Mouse (Mus musculus) erythroblast, adult 5-6 weeks (primary cell): ENCODE measurements around the gene Adam19. TPM values are rescaled to one million over a fixed set of nuclear protein-coding genes. Genes with fewer than 3 reads are reported as not detected.

Source experiments
- ATAC-seq: replicated peaks from 2 replicates; pipeline ENCODE4 v1.8.0; 2016; ENCODE audit warnings: moderate number of reproducible peaks, mild to moderate bottlenecking, moderate TSS enrichment, inconsistent platforms; ENCODE audit not compliant: poor library complexity, low FRiP score, severe bottlenecking
- total RNA-seq, 2 experiments: library from RNA; stranded (forward) in 1 of 2; stranded (reverse) in 1 of 2; fragments of 150-400 nt in 1 of 2; fragments of 200-764, 138-1000 nt in 1 of 2; gene quantifications; 2 replicates each; pipeline versions ENCODE4 v1.2.3 to v1.2.4; 2015 to 2017; ENCODE audit warnings: low replicate concordance in 2 of 2

Gene Adam19
- total RNA-seq, 2 experiments from 2014 or later = 4.6 to 6.2 TPM

DNA sequence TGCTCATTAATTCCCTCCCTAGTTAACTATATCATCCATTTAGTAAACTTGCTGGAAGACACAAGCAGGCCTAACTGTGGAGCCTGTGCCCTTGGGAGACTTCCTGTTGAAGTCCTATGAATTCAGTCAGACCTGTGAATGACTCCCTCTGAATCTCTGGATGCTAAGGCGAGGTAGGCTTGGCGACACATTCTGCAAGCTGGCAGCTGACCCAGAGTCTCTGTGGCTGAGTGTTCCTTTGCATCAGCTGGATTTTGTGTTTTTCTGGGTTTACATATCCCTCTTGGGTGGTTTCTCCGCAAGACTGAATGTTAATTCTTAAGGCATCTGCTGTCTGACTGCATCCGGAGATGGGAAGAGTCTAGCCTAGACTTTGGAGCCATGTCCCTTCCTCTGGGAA is 36.3 kb downstream of the Adam19 start:
- no peak for ATAC-seq

DNA sequence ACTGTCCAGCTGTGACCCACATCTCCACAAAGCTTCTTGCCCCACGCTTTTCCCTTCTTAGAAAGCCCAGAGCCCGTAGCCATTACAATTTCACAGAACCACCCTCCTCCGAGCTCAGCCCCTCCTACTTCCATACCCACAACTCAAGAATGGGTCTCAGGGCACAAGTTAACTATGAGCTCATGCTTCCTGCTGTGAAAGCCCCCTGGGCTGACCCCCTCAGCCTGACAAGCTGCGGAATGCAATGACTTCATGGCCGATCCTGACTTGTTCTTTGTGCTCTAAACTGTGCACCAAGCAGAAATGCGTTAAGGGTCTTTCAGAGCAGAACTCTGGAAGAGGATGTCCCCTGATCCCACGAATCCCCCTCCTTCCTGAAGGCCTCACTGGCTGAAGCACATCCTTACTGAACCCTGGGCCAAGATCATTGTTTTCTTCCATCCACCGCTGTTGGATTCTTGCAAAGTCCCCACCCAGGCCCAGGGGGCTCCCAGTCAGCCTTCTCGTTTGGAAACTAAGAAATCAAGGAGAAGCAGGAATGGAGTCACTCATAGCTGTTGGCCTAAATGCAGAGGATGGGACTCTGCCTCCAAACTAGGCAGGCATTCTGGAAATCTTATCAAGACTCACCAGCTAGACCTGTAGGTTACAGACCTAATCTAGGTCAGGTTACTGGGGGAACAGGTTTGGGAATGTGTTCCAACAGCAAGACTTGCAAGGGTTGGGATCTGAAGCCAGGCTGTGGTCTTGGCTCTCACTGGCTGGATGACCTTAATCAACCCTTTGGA is 39.9 kb downstream of the Adam19 start:
- ATAC-seq = no peak

DNA sequence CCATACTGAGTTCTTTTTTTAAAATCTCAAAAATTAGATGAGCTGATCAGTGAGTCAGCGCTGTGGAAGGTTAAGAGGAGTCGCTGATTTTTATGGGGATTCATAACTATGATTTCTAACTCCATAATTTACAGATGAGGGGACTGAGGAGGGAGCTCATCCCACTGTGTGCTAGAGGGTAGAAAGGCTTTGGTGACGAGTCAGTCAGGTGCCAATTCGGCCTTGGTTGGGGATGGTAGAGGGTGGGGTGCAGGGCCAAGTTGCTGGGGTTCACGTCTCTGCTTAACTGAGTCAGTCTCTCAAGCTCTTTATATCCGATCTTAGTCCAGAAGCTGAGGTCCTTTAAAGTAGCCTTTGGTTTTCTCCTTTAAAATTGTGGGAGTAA is 40.5 kb downstream of the Adam19 start:
- no peak for ATAC-seq

DNA sequence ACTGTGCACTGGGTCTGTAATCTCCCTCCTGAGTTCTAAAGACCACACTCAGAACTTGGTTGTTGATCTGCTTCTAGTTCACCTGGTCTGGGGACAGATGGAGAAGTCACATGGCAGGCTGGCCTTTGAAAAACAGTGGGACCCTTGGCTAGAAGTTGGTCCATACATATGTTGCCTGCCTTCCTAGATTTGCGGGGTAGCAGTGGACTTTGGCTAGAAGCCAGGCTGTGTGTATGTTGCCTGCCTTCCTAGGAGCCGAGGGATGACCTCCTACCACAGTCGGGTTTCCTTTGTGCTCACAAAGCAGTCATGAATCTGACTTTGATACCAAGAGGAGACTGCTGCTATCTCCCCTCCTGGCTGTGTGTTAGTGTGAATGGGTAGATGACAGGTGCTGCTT is 41.3 kb downstream of the Adam19 start:
- ATAC-seq = no peak

DNA sequence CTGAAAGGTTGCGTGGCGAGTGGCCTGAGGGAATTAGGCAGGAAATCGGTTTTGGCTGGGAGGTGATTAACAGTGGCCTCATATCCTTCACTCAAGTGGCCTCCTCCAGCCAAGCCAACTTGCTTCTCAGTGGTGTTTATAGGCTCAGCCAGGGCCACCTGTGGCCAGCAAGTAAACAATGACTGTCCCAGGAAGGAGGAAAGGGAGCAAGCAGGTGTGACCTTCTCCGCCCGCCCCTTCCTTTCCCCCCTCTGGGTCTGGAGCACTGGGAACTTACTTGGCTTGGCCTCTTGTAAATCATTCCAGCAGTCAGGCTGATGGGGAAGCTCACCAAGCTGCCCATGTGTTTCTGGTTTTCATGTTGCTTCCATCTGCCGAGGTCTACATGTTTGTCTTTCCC is 46.3 kb downstream of the Adam19 start:
- ATAC-seq = no peak

DNA sequence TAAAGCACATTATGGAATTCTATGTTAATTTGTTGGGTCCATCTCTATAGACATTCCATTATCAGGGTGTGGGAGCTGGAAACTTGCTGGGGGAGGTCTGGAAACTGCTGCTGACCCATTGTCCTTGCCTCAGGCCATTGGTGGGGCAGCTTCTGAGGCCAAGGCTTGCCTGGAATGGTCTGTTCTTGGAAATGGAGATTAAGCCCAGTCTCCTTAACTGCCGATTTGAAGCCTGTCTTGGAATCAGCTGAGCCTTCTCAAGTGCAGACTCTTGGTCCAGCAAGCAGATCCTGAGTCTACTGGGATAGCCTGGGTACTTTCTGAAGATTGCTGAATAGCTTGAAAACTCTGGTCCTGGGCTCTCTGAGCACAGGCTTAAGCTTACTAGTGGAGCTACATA is 51.3 kb downstream of the Adam19 start:
- no peak for ATAC-seq

DNA sequence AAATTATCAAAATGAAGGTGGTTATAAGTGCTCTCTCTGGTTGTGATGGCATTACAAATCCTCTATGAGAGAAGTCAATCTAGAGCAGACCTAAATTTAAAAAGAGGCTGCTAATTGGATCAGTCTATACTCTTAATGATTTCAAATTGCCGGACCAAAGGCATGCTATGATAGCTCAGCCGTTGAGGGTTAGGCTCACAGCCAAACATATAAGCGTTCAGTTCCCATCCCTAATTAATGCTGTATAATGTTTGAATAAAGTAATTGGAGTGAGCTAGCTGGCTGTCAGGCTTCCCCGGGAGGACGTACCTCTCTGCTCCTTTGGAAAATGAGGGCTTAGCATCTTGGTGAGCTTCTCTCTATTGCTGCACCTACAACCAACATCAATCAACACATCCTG is 53.4 kb downstream of the Adam19 start:
- ATAC-seq = no peak

DNA sequence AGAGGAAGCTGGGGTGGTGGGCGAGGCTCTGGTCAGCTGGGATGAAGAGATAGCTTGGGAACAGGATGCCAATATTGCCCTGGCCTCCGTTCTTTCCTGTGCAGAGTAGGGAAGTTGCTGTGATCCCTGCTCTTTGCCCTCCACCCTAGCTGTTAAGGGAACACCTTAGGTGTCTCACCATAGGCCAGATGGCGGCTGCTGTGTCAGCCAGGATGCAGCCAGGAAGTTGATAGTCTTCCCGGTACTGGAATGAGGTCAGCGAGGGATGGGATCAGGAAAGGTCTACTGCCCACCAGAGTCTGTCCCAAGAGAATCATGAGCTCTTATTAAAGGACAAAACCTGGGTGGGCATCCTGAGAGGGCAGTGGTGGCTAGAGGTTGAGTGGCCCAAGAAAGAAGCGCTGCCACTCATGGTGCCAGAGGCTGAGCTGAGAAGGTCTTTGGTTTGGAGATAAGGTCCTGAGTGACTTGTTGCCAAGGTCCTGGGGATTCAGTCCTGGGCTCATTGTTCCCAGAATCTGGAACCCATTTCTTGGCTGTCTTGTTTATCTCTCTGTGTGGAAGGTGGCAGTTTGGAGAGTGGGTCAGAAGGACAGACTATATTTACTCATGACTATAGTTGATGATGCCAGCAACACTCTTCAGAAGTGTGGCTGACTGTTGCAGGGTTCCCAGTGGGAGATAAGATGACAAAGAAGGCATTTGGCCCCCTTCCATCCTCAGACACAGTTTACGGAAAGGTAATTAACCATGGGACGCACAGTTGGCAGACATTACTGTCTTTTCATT is 54.6 kb downstream of the Adam19 start:
- ATAC-seq = no peak

DNA sequence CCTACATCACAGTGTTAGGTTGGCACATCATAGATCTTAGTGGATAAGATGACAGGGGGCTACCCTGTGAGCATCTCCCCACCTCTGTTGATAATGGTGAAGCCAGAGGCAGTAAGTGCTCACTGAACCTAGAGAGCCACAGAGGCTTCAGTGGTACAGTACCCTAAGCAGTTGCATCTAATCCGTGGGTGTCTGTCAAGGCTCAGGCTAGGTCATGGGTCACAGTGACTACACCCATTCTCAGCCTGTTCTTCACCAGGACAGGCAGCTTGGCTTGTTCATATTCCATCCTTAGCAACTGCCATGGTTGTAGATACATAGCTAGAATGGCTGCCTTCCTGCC is 55.1 kb downstream of the Adam19 start:
- no peak for ATAC-seq

DNA sequence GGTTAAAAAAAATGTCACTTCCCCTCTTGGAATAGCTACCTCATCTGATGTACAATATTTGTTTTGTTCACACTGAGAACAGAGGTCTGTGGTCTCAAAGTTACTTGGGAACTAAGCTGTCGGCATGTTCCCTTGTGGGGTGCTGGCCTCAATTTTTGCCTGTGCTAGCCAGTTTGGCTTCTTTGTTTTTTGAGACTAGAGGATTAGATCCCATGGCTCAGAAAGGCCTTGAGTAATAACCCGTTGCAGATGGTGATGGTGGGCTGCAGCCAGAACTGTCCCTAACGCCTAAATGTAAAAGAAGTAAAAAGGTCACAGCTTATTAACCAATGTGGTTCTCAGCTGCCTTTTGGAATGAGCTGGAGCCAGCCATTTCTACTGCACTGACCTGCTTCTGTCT is 57.4 kb downstream of the Adam19 start:
- ATAC-seq = no peak

DNA sequence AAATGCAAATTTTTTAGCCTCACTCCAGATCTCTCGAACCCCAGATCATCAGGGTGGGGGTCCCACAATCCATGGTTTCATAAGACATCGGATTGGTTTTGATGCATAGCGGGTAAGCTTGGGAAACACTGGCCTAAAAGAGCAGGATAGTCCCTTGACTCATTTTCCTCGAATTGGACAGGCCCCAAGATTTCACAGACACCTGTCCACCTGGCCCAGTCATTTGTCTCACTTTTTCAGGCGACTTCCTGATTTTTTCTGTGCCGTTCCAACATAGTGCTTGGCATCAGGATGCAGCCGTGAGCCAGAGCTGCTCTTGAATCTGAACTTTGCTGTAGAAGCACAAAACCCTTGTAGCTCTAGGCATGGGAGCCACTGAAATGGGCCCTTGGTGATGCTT is 58.4 kb downstream of the Adam19 start:
- no peak for ATAC-seq

DNA sequence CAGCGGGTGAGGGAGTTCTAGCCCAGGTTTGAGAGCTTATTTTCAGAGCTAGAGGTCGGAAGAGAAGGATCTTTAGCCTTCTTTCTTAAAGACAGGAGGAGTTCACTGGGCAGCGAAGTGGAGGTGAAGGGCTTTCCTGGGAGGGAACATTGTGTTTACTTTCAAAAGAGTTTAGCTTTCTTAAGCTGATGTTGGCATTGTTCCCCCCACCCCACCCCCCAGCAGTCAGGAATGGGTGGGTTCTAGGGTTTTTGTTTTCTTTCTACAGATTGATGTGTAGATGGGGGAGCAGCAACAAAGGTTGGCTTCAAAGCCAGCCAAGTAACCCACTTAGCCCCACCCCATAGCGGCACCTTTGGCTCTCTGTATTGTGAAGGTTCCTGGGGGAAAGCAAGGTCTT is 59.2 kb downstream of the Adam19 start:
- no peak for ATAC-seq

DNA sequence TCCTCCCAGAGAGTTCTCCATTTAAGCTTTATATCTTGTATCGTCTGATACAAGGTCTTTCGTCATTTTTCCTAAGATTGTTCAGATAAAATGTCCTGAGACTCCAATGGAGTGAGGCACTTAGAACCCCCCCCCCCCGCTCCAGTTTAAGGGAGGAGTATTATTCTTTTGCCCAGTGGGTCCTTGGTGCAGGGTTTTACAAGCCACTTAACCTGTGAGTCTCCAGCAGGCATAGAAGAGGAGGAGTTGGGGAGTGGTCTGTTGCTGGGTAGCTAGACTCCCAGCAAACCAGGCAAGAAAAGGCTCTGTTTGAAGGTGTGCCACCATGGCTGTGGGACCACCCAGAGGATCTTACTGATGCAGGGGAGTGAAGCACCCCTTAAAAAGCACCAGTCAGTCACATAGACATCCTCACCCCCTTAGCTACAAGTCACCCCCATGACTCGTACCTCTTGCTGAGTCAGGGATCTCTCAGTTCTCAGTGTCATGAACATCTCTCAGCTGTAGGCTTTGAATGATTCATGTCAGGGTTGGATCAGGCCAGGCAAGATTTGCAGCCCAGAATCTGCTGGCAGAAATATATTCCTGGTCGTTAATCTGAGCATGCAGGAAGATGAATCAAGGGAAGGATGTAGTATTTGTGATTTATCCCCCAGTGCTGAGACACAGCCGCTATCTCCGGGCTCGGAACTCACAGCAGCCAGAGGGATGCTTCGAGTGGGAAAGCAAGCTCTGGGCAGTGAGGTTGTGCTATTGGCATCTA is 59.8 kb downstream of the Adam19 start:
- no peak for ATAC-seq

DNA sequence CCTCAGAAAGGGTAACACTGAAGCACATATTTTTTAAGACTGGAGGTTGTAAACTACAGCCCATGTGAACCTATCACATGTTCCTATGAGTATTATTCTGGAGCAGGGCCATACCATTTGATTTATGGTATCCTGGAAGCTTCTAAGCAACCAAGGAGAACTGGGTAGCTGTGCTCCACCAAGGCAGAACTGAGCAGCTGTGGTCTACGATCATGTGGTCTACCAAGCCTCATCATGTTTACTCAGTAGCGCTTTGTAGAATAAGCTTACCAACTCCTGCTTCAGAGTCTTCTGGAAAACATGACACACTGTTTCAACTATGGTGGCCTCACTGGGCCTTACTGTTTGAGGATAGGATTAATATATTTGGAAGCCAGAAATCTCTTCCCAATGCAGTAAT is 60.7 kb downstream of the Adam19 start:
- ATAC-seq = no peak

DNA sequence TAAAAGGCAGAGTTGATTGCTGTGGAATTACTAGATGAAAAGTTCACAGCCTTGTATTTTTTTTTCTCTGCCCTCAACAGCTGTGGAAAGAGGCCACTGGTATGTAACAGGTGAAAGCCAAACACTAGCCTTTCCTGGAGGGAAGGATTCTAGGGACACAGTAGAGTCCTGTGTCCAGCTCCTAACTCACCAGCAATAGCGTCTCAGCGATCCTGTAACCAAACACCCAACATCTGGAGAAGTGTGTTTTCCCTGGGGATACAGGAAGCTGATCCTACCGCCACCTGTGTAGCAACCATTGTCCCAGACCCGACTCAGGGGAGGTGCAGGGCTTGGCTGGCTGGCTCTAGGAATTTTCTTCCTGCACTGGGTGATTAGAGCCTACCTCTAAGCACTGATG is 63.8 kb downstream of the Adam19 start:
- no peak for ATAC-seq

DNA sequence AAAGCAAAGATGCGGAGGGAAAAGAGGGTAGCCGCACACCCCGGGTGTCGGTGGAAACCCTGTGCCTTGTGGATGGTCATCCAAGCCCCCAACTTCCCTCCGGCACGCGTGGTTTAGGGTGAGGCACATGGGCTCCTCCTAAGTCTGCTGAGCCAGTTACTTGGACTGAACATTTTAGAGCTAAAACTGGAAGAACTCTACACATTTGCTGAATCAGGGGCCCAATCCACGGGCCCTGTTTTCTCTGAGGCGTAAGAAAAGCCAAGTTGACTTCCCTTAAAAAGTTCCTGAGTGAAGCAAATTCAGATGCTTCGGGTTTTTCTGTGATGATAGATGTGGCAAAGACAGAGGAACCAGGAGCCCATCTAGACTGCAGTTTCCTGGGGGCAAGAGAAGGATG is 64.3 kb downstream of the Adam19 start:
- no peak for ATAC-seq

DNA sequence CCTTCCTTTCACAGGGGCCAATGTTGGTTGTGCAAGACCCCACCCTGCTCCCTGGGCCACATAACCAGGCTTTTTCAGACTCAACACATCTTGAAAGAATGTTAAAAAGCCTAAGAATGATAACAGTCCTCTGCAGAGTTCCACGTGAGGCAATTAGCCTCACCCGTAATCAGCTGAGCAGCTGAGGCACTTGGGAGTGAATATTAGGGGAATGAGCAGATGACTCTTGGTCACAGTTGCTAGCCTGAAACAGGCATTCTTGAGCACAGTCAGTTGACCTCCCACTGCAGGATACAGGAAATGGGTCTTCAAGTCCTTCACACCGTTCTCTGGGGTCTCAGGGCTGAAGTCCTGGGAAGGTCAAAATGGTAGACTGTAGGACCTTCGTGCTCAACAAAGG is 65.9 kb downstream of the Adam19 start:
- ATAC-seq = no peak

DNA sequence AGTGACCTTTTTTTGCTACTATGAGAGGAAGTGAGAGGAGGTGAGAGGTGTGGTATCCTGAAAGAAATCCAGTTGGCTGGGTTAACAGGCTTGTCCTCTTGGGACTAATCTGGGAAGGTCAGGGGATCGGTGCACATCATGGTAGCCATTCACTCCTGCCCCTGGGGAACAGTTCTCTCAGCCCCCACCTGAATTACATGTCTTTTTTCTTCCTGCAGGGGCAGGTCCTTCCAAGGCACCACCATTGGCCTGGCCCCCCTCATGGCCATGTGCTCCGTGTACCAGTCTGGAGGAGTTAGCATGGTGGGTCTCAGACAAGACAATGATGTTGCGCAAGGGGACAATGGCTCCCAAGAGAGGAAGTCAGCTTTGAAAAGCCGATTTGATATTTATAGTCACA is 67.1 kb downstream of the Adam19 start:
- no peak for ATAC-seq

DNA sequence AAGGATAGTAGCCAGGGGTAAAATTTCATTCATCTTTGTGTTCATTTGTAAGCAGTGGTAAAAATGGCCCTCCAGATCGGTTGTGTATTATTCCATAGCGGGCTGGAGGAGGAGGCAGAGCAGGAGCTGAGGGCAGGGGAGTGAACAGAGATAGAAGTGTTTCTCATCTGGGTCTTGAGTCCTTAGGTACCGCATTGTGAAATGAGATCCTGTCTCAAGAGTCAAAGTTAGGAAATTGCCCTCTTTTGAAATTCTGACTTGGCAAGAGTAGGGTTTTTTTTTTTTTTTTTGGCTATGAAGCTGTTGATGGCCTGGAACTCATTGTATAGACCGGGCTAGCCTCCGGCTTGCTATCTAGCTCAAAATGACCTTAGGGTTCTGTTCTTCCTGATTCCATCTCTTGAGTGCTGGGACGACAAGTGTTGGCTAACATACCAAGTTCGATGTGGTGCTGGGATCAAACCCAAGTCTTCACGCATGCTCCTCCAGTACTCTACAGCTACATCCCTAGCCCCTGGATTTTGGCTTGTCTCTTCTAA is 67.6 kb downstream of the Adam19 start:
- no peak for ATAC-seq

DNA sequence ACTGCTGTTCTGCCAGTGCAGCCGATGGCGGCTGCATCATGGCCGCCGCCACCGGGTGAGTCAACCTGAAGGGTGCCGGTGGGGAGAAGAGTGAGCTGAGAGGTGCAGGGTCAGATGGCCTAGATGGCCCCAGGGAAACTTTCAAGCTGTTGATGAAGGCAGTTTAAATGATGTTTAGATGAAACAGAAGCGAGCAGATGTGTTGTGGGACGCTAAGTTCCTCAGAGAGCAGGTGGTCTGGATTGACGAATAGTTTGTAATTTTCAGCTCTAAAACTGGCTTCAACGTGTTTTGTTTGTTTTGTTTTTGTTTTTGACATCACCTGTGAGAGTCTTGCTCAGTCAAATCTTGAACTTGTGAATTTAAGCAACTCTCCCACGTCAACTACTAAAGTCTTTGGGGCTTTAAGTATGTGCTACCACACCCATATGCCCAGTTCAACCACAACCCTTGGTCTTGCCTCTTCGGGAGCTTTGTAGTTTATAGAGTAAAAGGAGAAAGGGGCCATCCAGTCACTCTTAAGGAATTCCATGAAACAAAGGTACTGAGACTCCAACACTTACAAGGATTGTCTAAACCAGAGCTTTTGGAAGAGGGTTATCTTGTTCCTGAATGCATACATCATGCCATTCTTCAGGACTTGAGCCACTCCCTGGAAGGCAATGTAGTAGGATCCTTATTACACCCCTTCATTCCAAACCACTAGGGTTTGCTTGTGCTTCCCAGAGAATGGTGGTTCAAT is 69.5 kb downstream of the Adam19 start:
- ATAC-seq = no peak
